In genomic region chr12:24696500-24697483, GRCm38 (mm10) we compare ENCODE assay signal across 9 mouse cellular contexts. TPM values are rescaled to one million over a fixed set of nuclear protein-coding genes. Genes with fewer than 3 reads are reported as not detected.
DNase-seq lines count a peak whose midpoint lies in the region; ATAC-seq and TF ChIP-seq lines count a peak whose summit lies in the region.
"Had no signal": no experiment of that assay in that cellular context is flagged by ENCODE, and none has a peak within 500 bp of the region (broad histone marks: within the 10 kb centered on the region; RNA-seq: fewer than 3 reads in every experiment).

No protein-coding gene starts in this region.

- H3K4me3 ChIP-seq in G1E (ENCODE audit: low read depth, low read length) = peak overlapping the region; percentile 5; the same call in 1 of the 2 replicates
- H3K4me3 ChIP-seq in forebrain, postnatal 0 days (ENCODE audit: low read depth, low read length) = no peak overlapping the region
- H3K4me3 ChIP-seq in layer of hippocampus, adult 2 months = no peak overlapping the region
- no peak overlapping the region for H3K4me3 ChIP-seq in lung, embryonic 15.5 days
- H3K4me3 ChIP-seq: limb, embryonic 12.5 days had no signal

- peak; percentile 87 for TF ChIP-seq CTCF in G1E (IDR thresholded peaks at IDR 0.05; ENCODE audit: low read depth, low read length)
- TF ChIP-seq CTCF in forebrain, postnatal 0 days (IDR thresholded peaks at IDR 0.05; ENCODE audit: low read depth) = peak; percentile 97
- TF ChIP-seq CTCF in layer of hippocampus, adult 2 months (conservative IDR thresholded peaks at IDR 0.05) = peak; percentile 78

- DNase-seq in G1E (ENCODE audit: low spot score) = peak; percentile 75
- peak; percentile 75 to 79 for DNase-seq in cerebellum, adult 18-20 months
- DNase-seq in forebrain, postnatal 0 days = peak; percentile 90
- peak; percentile 94 for DNase-seq in heart, postnatal 4 days
- DNase-seq in layer of hippocampus, adult 2 months (ENCODE audit: low spot score in 2 of 2) = peak; percentile 84 to 92
- DNase-seq in ovary, adult 18-20 months (ENCODE audit: low spot score) = peak; percentile 64
- peak; percentile 46 to 61 for DNase-seq in thymus, adult 18-20 months

- WGBS in forebrain, postnatal 0 days = 44% methylated on average over 16 of the region's 16 CpGs
- 38% methylated on average over 16 of the region's 16 CpGs for WGBS in lung, embryonic 15.5 days

- no peak overlapping the region for H3K27ac ChIP-seq in forebrain, postnatal 0 days (ENCODE audit: low read depth, low read length)
- no peak overlapping the region for H3K27ac ChIP-seq in layer of hippocampus, adult 2 months
- H3K27ac ChIP-seq in lung, embryonic 15.5 days = no peak overlapping the region
- H3K27ac ChIP-seq: limb, embryonic 12.5 days had no signal

- H3K9ac ChIP-seq in forebrain, postnatal 0 days = no peak overlapping the region
- H3K9ac ChIP-seq in lung, embryonic 15.5 days = no peak overlapping the region
- H3K9ac ChIP-seq: limb, embryonic 12.5 days had no signal

- H3K9me3 ChIP-seq in G1E (replicated peaks) = no peaks in the 10 kb centered on the region
- no peaks in the 10 kb centered on the region for H3K9me3 ChIP-seq in forebrain, postnatal 0 days (ENCODE audit: low read length)
- no peaks in the 10 kb centered on the region for H3K9me3 ChIP-seq in lung, embryonic 15.5 days
- H3K9me3 ChIP-seq: limb, embryonic 12.5 days had no signal

- H3K4me2 ChIP-seq in forebrain, postnatal 0 days (ENCODE audit: low read depth) = peak overlapping the region; percentile 38; the same call in 1 of the 2 replicates
- no peak overlapping the region for H3K4me2 ChIP-seq in lung, embryonic 15.5 days
- H3K4me2 ChIP-seq: limb, embryonic 12.5 days had no signal

- ATAC-seq in G1E (ENCODE audit: extremely low read depth, insufficient number of reproducible peaks, low FRiP score, poor library complexity, severe bottlenecking) = peak; percentile 74
- peak; percentile 92 for ATAC-seq in forebrain, postnatal 0 days
- peak; percentile 80; the same call in 1 of the 2 replicates for ATAC-seq in lung, embryonic 15.5 days (ENCODE audit: borderline replicate concordance, extremely low read depth, low FRiP score, low TSS enrichment)

- peaks cover 26% of the 10 kb centered on the region for H3K4me1 ChIP-seq in G1E (ENCODE audit: insufficient read depth, low read depth, low read length)
- H3K4me1 ChIP-seq in forebrain, postnatal 0 days (ENCODE audit: insufficient read depth) = no peaks in the 10 kb centered on the region
- no peaks in the 10 kb centered on the region for H3K4me1 ChIP-seq in lung, embryonic 15.5 days
- H3K4me1 ChIP-seq: limb, embryonic 12.5 days had no signal

- no peaks in the 10 kb centered on the region for H3K36me3 ChIP-seq in G1E (replicated peaks)
- no peaks in the 10 kb centered on the region for H3K36me3 ChIP-seq in forebrain, postnatal 0 days (ENCODE audit: insufficient read depth)
- no peaks in the 10 kb centered on the region for H3K36me3 ChIP-seq in lung, embryonic 15.5 days
- H3K36me3 ChIP-seq: limb, embryonic 12.5 days had no signal

- H3K27me3 ChIP-seq in G1E (ENCODE audit: insufficient read depth, low read length) = peaks cover 15% of the 10 kb centered on the region
- no peaks in the 10 kb centered on the region for H3K27me3 ChIP-seq in forebrain, postnatal 0 days (ENCODE audit: insufficient read depth, low read length)
- no peaks in the 10 kb centered on the region for H3K27me3 ChIP-seq in lung, embryonic 15.5 days
- H3K27me3 ChIP-seq: limb, embryonic 12.5 days had no signal

RNA-seq across cellular contexts. Expression of gene Rrm2, which starts 11.2 kb away (rescaled TPM):
- total RNA-seq in G1E (2014; fragmentation: Nextera tagmentation) = 330 and 343 TPM in 2 replicates
- 304 and 352 TPM in 2 replicates for total RNA-seq in G1E (2017)
- 504 and 622 TPM in 2 replicates for polyA plus RNA-seq in G1E (2012)
- total RNA-seq in forebrain, postnatal 0 days (2014; rRNA removed) = 18.2 and 19.2 TPM in 2 replicates
- polyA plus RNA-seq in forebrain, postnatal 0 days (2015; fragmentation: Nextera tagmentation; extraction: Ambion mirVana) = 50.3 and 50.7 TPM in 2 replicates
- 100 to 1,000 TPM; 166 to 174 TPM for total RNA-seq in heart, postnatal 4 days (2021)
- total RNA-seq in layer of hippocampus, adult 2 months (2021) = 1 to 10 TPM; 2.0 to 2.2 TPM
- 222 and 224 TPM in 2 replicates for polyA plus RNA-seq in lung, embryonic 15.5 days (2015; fragmentation: Nextera tagmentation; extraction: Ambion mirVana)

RNA-seq across cellular contexts. Expression of gene Cys1, which starts 15.2 kb away (rescaled TPM):
- total RNA-seq in G1E (2014; fragmentation: Nextera tagmentation) (1.2 TPM in 1 of 2 replicates, not detected in the other), G1E (2017) (0.12 TPM in 1 of 2 replicates, not detected in the other)
- not detected in 2 replicates for polyA plus RNA-seq in G1E (2012)
- 4.2 and 5.8 TPM in 2 replicates for total RNA-seq in forebrain, postnatal 0 days (2014; rRNA removed)
- polyA plus RNA-seq in forebrain, postnatal 0 days (2015; fragmentation: Nextera tagmentation; extraction: Ambion mirVana) = 2.1 and 2.3 TPM in 2 replicates
- 1 to 10 TPM; 2.8 to 3.4 TPM for total RNA-seq in heart, postnatal 4 days (2021)
- 10 to 100 TPM; 22.8 to 28.6 TPM for total RNA-seq in layer of hippocampus, adult 2 months (2021)
- polyA plus RNA-seq in lung, embryonic 15.5 days (2015; fragmentation: Nextera tagmentation; extraction: Ambion mirVana) = 2.1 and 2.2 TPM in 2 replicates

RNA-seq across cellular contexts. Expression of gene Klf11, which starts 45.7 kb away (rescaled TPM):
- total RNA-seq in G1E (2014; fragmentation: Nextera tagmentation) (16.0 and 18.9 TPM in 2 replicates), G1E (2017) (7.0 and 7.5 TPM in 2 replicates)
- polyA plus RNA-seq in G1E (2012) = 17.4 and 19.2 TPM in 2 replicates
- total RNA-seq in forebrain, postnatal 0 days (2014; rRNA removed) = 27.3 and 30.7 TPM in 2 replicates
- polyA plus RNA-seq in forebrain, postnatal 0 days (2015; fragmentation: Nextera tagmentation; extraction: Ambion mirVana) = 20.4 and 22.9 TPM in 2 replicates
- total RNA-seq in heart, postnatal 4 days (2021) = 10 to 100 TPM; 32.6 to 35.8 TPM
- 1 to 10 TPM; 3.9 to 4.4 TPM for total RNA-seq in layer of hippocampus, adult 2 months (2021)
- polyA plus RNA-seq in lung, embryonic 15.5 days (2015; fragmentation: Nextera tagmentation; extraction: Ambion mirVana) = 12.6 and 15.0 TPM in 2 replicates
